Mouse (Mus musculus) C2C12 (cell line): ENCODE measurements around the gene Hmgn1. TPM values are rescaled to one million over a fixed set of nuclear protein-coding genes. Genes with fewer than 3 reads are reported as not detected.
A peak's percentile ranks its signal among the peaks of the same experiment; 100 is the strongest.
"Not testable (repeated sequence)": the region's sequence is repeated elsewhere in the genome, so short reads cannot be mapped to it uniquely, and the experiment has no call there.

Experiments used
- H3K27me3 ChIP-seq: one replicate; pipeline ENCODE4 v1.6.1; 2011; ENCODE audit not compliant: control insufficient read depth, insufficient read depth, insufficient read length
- H3K36me3 ChIP-seq: one replicate; pipeline ENCODE4 v1.6.1; 2011; ENCODE audit not compliant: control insufficient read depth, insufficient read depth
- H3K4me3 ChIP-seq: one replicate; pipeline ENCODE4 v1.5.1; 2011; ENCODE audit warnings: mild to moderate bottlenecking, control low read depth; ENCODE audit not compliant: poor library complexity, insufficient read depth, severe bottlenecking
- H3K79me2 ChIP-seq: one replicate; pipeline ENCODE4 v1.6.1; 2011; ENCODE audit not compliant: control insufficient read depth, insufficient read depth
- H3K79me3 ChIP-seq: one replicate; pipeline ENCODE4 v1.6.1; 2011; ENCODE audit warnings: low read depth, control low read depth
- H3ac ChIP-seq: one replicate; pipeline ENCODE3; 2011; ENCODE audit warnings: low read depth; ENCODE audit not compliant: control insufficient read depth, insufficient read length
- CEBPB ChIP-seq: IDR thresholded peaks from one replicate; pipeline ENCODE4 v1.6.1; 2011; ENCODE audit warnings: low read depth, mild to moderate bottlenecking, control low read depth, moderate library complexity
- CTCF ChIP-seq: IDR thresholded peaks from one replicate; pipeline ENCODE4 v1.5.1; 2011; ENCODE audit not compliant: control insufficient read depth, insufficient read depth, insufficient read length
- FOSL1 ChIP-seq: IDR thresholded peaks from one replicate; pipeline ENCODE4 v1.8.0; 2011; ENCODE audit warnings: mild to moderate bottlenecking, low read length; ENCODE audit not compliant: poor library complexity, insufficient read depth, severe bottlenecking
- MAX ChIP-seq: IDR thresholded peaks from one replicate; pipeline ENCODE4 v1.6.1; 2011; ENCODE audit warnings: mild to moderate bottlenecking, control low read depth
- MYOD1 ChIP-seq: IDR thresholded peaks from one replicate; pipeline ENCODE4 v1.6.1; 2011; ENCODE audit warnings: low read depth; ENCODE audit not compliant: control insufficient read depth, insufficient read length
- MYOG ChIP-seq: IDR thresholded peaks from one replicate; pipeline ENCODE4 v1.6.1; 2011; ENCODE audit not compliant: control insufficient read depth, insufficient read length; ENCODE audit errors: extremely low read depth
- USF1 ChIP-seq: IDR thresholded peaks from one replicate; pipeline ENCODE4 v1.6.1; 2011; ENCODE audit warnings: low read depth, mild to moderate bottlenecking, control low read depth, moderate library complexity
- polyA plus RNA-seq: library from polyadenylated mRNA; unstranded; fragments of >200 nt; fragmentation: generic; extraction: Trizol; gene quantifications from one replicate; pipeline ENCODE4 v1.2.1, GENCODE M21; 2012; ENCODE audit warnings: missing spikeins

Hmgn1 gene
- polyA plus RNA-seq, 1 experiment: 325 TPM

DNA sequence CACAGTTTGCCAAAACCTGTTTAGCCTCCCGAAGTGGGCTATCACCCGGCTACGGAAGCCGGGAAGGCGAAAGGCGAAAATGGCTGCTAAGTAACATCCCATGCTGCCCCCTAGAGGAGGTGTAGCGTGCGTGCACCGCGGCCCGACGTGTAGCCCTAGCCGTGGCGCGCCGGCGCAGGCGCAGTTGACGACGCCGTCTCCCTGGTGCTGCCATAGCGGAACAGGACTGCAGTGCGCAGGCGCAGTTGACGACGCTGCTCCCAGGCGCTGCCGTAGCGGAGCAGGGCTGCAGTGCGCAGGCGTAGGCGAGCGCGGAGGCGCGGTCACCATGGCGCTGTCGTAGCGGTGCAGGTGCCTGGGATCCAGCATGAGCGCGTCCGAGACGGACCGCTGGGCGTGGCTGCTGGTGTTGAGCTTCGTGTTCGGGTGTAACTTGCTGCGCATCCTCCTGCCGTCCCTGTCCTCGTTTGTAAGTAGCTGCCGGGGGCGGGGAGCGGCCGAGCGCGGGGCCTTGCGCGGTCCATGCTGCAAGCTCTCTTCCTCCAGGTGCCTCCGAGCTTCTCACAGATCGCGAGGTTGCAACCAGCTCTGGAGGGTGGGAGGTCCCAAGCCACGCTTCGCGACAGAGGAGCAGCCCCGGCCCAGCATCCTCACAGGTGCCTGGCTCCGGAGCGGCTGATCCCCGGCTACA lies 17.7 kb upstream of the Hmgn1 start, which contains the start of gene Wrb:
Gene Wrb, plus strand, starts transcription at position 298 of the 691 bp plus-strand sequence.
- TF ChIP-seq CEBPB (no peak), USF1 (no peak), MAX (peak; percentile 86), MYOD1 (no peak), MYOG (no peak), FOSL1 (no peak), CTCF (peak; percentile 100)
- Histone ChIP-seq H3K79me3 (peaks cover 30% of the 10 kb centered on the region), H3K36me3 (no peaks in the 10 kb centered on the region), H3ac (peak within 1 kb of the TSS; percentile 76), H3K4me3 (peak within 1 kb of the TSS; percentile 77), H3K27me3 (no peaks in the 10 kb centered on the region), H3K79me2 (peaks cover 48% of the 10 kb centered on the region)

GRCm38 (mm10) chr16:96144748-96145109 lies 17.2 kb upstream of the Hmgn1 start:
- not testable (repeated sequence) for H3K27me3 ChIP-seq, H3K4me3 ChIP-seq, H3K36me3 ChIP-seq, H3ac ChIP-seq
- peaks cover 43% of the 10 kb centered on the region for H3K79me2 ChIP-seq
- peaks cover 25% of the 10 kb centered on the region for H3K79me3 ChIP-seq

- peaks cover 41% of the 10 kb centered on the region for H3K79me2 ChIP-seq
- H3K27me3 ChIP-seq: no peaks in the 10 kb centered on the region
- peak overlapping the region; percentile 85 for H3ac ChIP-seq
- H3K36me3 ChIP-seq: peaks cover 31% of the 10 kb centered on the region
- TF ChIP-seq CEBPB (no peak), MAX (no peak), USF1 (no peak), MYOD1 (no peak), MYOG (no peak), CTCF (no peak), FOSL1 (no peak)
- H3K4me3 ChIP-seq: peak overlapping the region; percentile 41
- peaks cover 34% of the 10 kb centered on the region for H3K79me3 ChIP-seq
Measured at GRCm38 (mm10) chr16:96128466-96128865, 937 bp upstream of the Hmgn1 start.

DNA sequence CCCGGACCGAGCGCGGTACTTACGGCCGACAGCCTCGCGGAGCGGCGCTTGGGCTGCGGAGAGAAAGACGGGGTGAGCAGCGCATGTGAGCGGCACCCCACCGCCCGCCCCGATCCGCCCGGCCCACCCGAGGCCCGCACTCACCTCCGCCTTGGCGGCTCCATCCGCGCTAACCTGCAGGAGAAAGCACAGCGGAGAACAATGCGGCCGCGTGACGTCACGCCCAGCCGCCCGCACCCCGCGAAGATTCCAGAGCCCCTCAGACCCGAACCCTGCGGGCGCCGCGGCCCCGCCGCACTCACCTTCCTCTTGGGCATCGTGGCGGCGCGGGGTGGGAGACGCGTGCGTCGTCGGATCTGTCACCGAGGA lies 257 bp downstream of the Hmgn1 start:
- TF ChIP-seq USF1: no peak
- TF ChIP-seq MAX: no peak
- TF ChIP-seq CTCF: no peak
- no peak for TF ChIP-seq FOSL1
- TF ChIP-seq MYOG: no peak
- TF ChIP-seq MYOD1: no peak
- TF ChIP-seq CEBPB: no peak
- Histone ChIP-seq H3K79me2 (peaks cover 50% of the 10 kb centered on the region), H3K36me3 (peaks cover 43% of the 10 kb centered on the region), H3K79me3 (peaks cover 40% of the 10 kb centered on the region), H3K27me3 (no peaks in the 10 kb centered on the region), H3K4me3 (peak overlapping the region; percentile 83), H3ac (peak overlapping the region; percentile 90)

DNA sequence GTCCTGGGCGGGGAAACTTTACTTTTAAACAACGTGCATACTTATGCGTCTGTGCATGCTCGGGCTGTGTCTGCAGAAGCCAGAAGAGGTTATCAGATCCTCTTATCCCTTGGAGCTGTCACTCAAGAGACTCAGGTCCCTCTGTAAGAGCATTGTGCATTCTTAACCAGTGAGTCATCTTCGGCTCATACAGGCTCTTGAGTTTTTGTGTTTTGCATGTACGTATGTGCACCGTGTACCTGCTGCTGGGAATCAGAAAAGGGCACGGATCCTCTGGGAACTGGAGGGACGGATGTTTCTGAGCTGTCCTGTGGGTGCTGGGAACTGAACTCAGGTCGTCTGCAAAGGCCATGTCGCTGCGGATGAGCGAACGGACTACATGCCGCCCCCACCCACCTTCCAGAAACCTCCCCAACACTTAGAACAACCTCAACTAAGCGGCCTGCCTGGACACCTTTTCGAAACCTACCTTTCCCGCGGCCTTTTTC lies 801 bp downstream of the Hmgn1 start:
- H3K79me3 ChIP-seq: peaks cover 40% of the 10 kb centered on the region
- no peaks in the 10 kb centered on the region for H3K27me3 ChIP-seq
- peaks cover 46% of the 10 kb centered on the region for H3K36me3 ChIP-seq
- peak overlapping the region; percentile 83 for H3K4me3 ChIP-seq
- peaks cover 50% of the 10 kb centered on the region for H3K79me2 ChIP-seq
- TF ChIP-seq USF1 (no peak), CEBPB (no peak), MAX (no peak), FOSL1 (no peak), MYOD1 (no peak)
- peak overlapping the region; percentile 90 for H3ac ChIP-seq

DNA sequence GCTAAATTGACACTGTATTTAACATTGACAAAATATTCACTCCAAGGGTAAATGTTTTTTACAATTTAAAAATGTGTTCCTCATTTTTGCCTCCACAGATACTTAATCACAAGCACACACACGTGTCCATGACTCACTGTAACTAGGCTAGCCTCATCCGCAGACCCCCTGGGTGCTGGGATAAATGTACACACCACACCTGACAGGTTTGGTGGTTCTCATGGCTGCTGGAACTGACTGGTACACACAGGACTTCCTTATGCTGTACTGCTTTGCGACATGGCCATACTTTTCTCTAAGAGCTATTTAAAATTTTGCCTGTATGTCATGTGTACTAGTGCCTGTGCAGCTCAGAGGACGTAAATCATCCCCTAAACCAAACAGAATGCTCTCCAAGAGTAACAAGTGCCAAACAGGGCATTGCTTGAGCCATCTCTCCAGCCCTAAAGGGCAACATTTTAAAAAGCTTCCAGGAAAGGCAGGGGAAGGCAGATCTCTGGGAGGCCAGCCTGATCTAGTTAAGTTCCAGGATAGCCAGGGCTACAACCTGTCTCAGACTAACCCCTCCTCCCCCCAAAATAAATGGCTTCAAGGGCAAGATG lies 7.4 kb downstream of the Hmgn1 start:
- H3K27me3 ChIP-seq: no peaks in the 10 kb centered on the region
- no peak overlapping the region for H3ac ChIP-seq
- peaks cover 22% of the 10 kb centered on the region for H3K79me3 ChIP-seq
- H3K79me2 ChIP-seq: peaks cover 26% of the 10 kb centered on the region
- TF ChIP-seq FOSL1 (no peak), CTCF (no peak), MYOD1 (no peak)
- H3K4me3 ChIP-seq: no peak overlapping the region
- H3K36me3 ChIP-seq: peaks cover 42% of the 10 kb centered on the region
